Mouse (Mus musculus) cortical plate, adult 2 months (tissue): ENCODE measurements around the gene Anp32e. TPM values are rescaled to one million over a fixed set of nuclear protein-coding genes. Genes with fewer than 3 reads are reported as not detected.

ENCODE experiments used
- H3K27ac ChIP-seq: fragments of 200-500 bp; 2 replicates; pipeline ENCODE4 v1.5.1; 2012; ENCODE audit warnings: low read length, control low read depth, inconsistent platforms; ENCODE audit not compliant: insufficient read depth
- H3K4me1 ChIP-seq: fragments of 200-500 bp; 2 replicates; pipeline ENCODE4 v1.6.1; 2011; ENCODE audit warnings: low read length; ENCODE audit not compliant: control insufficient read depth, insufficient read depth
- H3K4me3 ChIP-seq: fragments of 200-500 bp; 2 replicates; pipeline ENCODE4 v1.5.1; 2011; ENCODE audit warnings: mild to moderate bottlenecking, low read length, control low read depth; ENCODE audit not compliant: insufficient read depth
- CTCF ChIP-seq: fragments of 200-500 bp; IDR thresholded peaks from 2 replicates; pipeline ENCODE4 v1.5.1; 2011; ENCODE audit warnings: mild to moderate bottlenecking, control low read depth, low read length; ENCODE audit not compliant: insufficient read depth; ENCODE audit errors: extremely low read depth
- POLR2A ChIP-seq: fragments of 200-500 bp; IDR thresholded peaks from 2 replicates; pipeline ENCODE4 v1.6.1; 2011; ENCODE audit warnings: mild to moderate bottlenecking, low read length, control low read depth; ENCODE audit not compliant: insufficient read depth; ENCODE audit errors: extremely low read depth
- polyA plus RNA-seq: library from polyadenylated mRNA; depleted of rRNA; stranded (reverse); fragments of >200 nt; gene quantifications from 2 replicates; pipeline ENCODE4 v1.2.3, GENCODE M21; 2012; rRNA removed

Anp32e gene
- polyA plus RNA-seq, 1 experiment, result 69.8 TPM

DNA sequence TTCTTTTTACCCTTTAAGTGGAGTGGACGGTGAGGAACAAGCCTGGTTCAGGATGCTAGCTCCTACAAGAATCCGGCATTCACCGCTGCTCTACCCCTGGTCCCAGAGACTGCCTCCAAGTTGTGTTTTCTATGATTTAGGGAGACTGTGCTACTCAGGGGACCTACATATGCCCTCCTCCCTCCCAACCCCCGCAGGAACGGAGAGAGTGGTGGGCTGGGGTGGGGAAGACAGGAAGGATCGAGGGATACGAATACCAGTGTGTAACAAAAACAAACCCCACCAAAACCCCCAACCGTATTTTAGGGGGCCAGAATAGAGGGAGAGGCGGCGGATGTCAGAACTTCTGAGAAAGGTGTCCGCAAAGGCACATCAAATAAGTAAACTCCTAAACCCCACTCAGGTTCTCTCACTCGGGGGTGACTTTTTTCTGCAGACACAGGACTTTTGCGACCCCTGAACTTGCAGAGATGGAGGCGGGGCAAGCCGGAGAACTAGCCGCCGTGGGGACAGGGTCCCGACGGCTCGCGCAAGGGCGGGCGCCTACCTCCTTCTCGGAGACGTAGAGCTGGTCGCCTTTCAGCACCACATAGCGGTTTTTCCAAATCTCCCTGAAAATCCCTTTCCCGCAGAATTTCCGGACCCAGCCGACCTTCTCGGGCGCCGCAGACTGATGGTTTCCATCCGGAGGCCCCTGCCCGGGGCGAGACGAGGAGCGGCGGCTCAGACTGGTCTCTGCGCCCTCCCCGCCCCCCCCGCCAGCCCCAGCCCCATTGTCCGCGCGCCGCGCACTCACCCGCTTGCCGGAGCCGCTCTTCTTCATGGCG, 66.1 kb downstream of the Anp32e start:
- Histone ChIP-seq H3K4me3 (peak overlapping the region; percentile 77), H3K4me1 (peaks cover 10% of the 10 kb centered on the region), H3K27ac (peak overlapping the region; percentile 82)
- TF ChIP-seq POLR2A, result no peak
- no peak for TF ChIP-seq CTCF

GRCm38 (mm10) chr3:95995802-95996428, 66.9 kb downstream of the Anp32e start, which contains the start of gene Plekho1:
Plekho1 (minus strand) TSS chr3:95996001.
- TF ChIP-seq CTCF (no peak), POLR2A (no peak)
- H3K4me1 ChIP-seq, result peaks cover 12% of the 10 kb centered on the region
- H3K27ac ChIP-seq, result peak within 1 kb of the TSS; percentile 82
- peak within 1 kb of the TSS; percentile 77 for H3K4me3 ChIP-seq

GRCm38 (mm10) chr3:95996451-95997073, 67.5 kb downstream of the Anp32e start:
- Histone ChIP-seq H3K4me3 (peak overlapping the region; percentile 77), H3K4me1 (peaks cover 14% of the 10 kb centered on the region), H3K27ac (peak overlapping the region; percentile 75)
- TF ChIP-seq POLR2A (no peak), CTCF (no peak)

Other genes with a start within 250 kb of the Anp32e start
- gene Adamtsl4, start 241.3 kb upstream of the Anp32e start, polyA plus RNA-seq, result 6.0 and 6.4 TPM in 2 replicates
- gene Ecm1, start 189.7 kb upstream of the Anp32e start, polyA plus RNA-seq, result 15.6 and 15.7 TPM in 2 replicates
- gene Tars2, start 169.0 kb upstream of the Anp32e start, polyA plus RNA-seq, result 38.6 and 39.3 TPM in 2 replicates
- 21.4 and 22.8 TPM in 2 replicates for gene Rprd2, start 110.4 kb upstream of the Anp32e start, polyA plus RNA-seq
- gene Prpf3, start 73.4 kb upstream of the Anp32e start, polyA plus RNA-seq, result 36.0 and 36.9 TPM in 2 replicates
- 250 and 251 TPM in 2 replicates for gene Mrps21, start 57.7 kb upstream of the Anp32e start, polyA plus RNA-seq
- gene Ciart, start 47.0 kb upstream of the Anp32e start, polyA plus RNA-seq, result 54.7 and 63.6 TPM in 2 replicates
- 14.2 and 15.6 TPM in 2 replicates for gene BC028528, start 37.2 kb upstream of the Anp32e start, polyA plus RNA-seq
- gene Aph1a, start 35.3 kb upstream of the Anp32e start, polyA plus RNA-seq, result 68.6 and 71.6 TPM in 2 replicates
- 19.9 and 22.3 TPM in 2 replicates for gene Car14, start 24.6 kb upstream of the Anp32e start, polyA plus RNA-seq
- 133 and 134 TPM in 2 replicates for gene Plekho1, start 66.8 kb downstream of the Anp32e start, polyA plus RNA-seq
- gene Vps45, start 129.2 kb downstream of the Anp32e start, polyA plus RNA-seq, result 29.9 and 32.1 TPM in 2 replicates
- gene Otud7b, start 175.3 kb downstream of the Anp32e start, polyA plus RNA-seq, result 17.3 and 19.9 TPM in 2 replicates
- gene Mtmr11, start 232.8 kb downstream of the Anp32e start, polyA plus RNA-seq, result 13.4 and 14.0 TPM in 2 replicates
- gene Sf3b4, start 243.1 kb downstream of the Anp32e start, polyA plus RNA-seq, result 46.0 and 51.1 TPM in 2 replicates